Mouse (Mus musculus): ENCODE data around the gene Mycl.

GRCm38 (mm10) chr4:122983486-122984261 lies 11.8 kb upstream of the Mycl start:
- TF ChIP-seq CTCF (IDR thresholded peaks at IDR 0.05; ENCODE audit: low read depth), result no peak
- TF ChIP-seq EP300 (IDR thresholded peaks at IDR 0.05; ENCODE audit: low read depth), result no peak

All from liver, embryonic 14.5 days (tissue).